8 mouse cellular contexts compared by ENCODE assay signal in the genomic region with DNA sequence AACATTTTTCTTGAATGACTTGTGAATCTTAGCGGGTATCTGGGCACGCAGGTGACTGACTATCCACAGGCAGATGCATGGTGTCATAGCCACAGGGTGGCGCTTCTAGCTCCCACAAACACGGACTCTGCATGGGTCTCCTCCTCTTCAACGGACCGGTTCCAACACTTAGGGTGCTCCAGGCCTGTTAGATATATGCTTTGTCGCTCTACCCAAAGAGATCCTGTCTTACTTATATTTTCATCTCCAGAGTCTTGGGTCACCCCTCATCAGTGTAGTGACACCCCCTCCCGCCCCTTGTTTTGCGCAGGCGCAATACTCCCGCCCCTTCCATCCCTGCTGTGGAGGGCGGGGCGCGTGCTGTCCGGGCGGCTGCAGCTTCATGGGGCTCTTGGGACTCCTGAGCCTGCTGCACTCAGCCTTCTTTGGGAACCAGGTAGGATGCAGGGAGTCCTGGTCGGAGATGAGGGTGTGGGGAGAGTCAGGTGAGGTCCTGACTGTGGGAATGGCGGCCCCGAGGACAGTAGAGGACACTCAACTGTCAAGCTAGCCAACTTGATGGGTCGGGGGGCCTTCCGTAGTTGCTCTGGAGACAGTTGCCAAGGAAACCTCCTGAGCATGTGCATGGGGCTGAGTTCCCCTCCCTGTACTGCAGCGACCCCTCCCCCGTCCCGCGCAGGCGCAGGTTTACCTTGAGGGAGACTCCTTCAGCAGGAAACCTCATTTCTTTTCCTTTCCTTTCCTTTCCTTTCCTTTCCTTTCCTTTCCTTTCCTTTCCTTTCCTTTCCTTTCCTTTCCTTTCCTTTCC. TPM values are rescaled to one million over a fixed set of nuclear protein-coding genes. Genes with fewer than 3 reads are reported as not detected.
DNase-seq lines count a peak whose midpoint lies in the region; ATAC-seq and TF ChIP-seq lines count a peak whose summit lies in the region.

Gene Apc2 (plus strand): TSS at position 360 of the 808 bp plus-strand sequence.

- H3K4me1 ChIP-seq in G1E (ENCODE audit: insufficient read depth, low read depth, low read length): peaks cover 52% of the 10 kb centered on the region
- peaks cover 29% of the 10 kb centered on the region for H3K4me1 ChIP-seq in cerebellum, adult 2 months (ENCODE audit: control insufficient read depth, insufficient read depth, low read length)
- peaks cover 38% of the 10 kb centered on the region for H3K4me1 ChIP-seq in forebrain, postnatal 0 days (ENCODE audit: insufficient read depth)
- peaks cover 3% of the 10 kb centered on the region; the same call in 1 of the 2 replicates for H3K4me1 ChIP-seq in lung, adult 2 months (ENCODE audit: control insufficient read depth, insufficient read depth, low read length)

- WGBS in cerebellum, adult 2 months: 1% methylated on average over 26 of the region's 26 CpGs
- under 1% methylated on average over 26 of the region's 26 CpGs for WGBS in forebrain, postnatal 0 days
- 2% methylated on average over 26 of the region's 26 CpGs for WGBS in lung, adult 2 months

- H3K4me2 ChIP-seq in forebrain, postnatal 0 days (ENCODE audit: low read depth): peak within 1 kb of the TSS; percentile 78

- ATAC-seq in G1E (ENCODE audit: extremely low read depth, insufficient number of reproducible peaks, low FRiP score, poor library complexity, severe bottlenecking): 0 out of 2 replicates have a peak, but pooled peaks have one; percentile 30
- peak; percentile 61 for ATAC-seq in forebrain, postnatal 0 days
- peak; percentile 39; the same call in 1 of the 2 replicates for ATAC-seq in neutrophil, adult 5-6 weeks (ENCODE audit: extremely low read depth, insufficient number of reproducible peaks, low FRiP score, poor library complexity, severe bottlenecking)

- peak within 1 kb of the TSS; percentile 73 for H3K9ac ChIP-seq in forebrain, postnatal 0 days

- peaks cover 44% of the 10 kb centered on the region for H3K27me3 ChIP-seq in G1E (ENCODE audit: insufficient read depth, low read length)
- no peaks in the 10 kb centered on the region for H3K27me3 ChIP-seq in cerebellum, adult 2 months (ENCODE audit: control insufficient read depth, insufficient read depth, low read length)
- no peaks in the 10 kb centered on the region for H3K27me3 ChIP-seq in forebrain, postnatal 0 days (ENCODE audit: insufficient read depth, low read length)

- H3K36me3 ChIP-seq in G1E (replicated peaks): peaks cover 31% of the 10 kb centered on the region
- H3K36me3 ChIP-seq in forebrain, postnatal 0 days (ENCODE audit: insufficient read depth): peaks cover 15% of the 10 kb centered on the region

- DNase-seq in G1E (ENCODE audit: low spot score): peak; percentile 64
- DNase-seq in cerebellum, adult 2 months: peak; percentile 83 to 89
- DNase-seq in forebrain, postnatal 0 days: peak; percentile 94
- DNase-seq in heart, postnatal 4 days: peak; percentile 73
- DNase-seq in layer of hippocampus, adult 2 months (ENCODE audit: low spot score in 2 of 2): peak; percentile 75 to 83
- peak; percentile 74 for DNase-seq in lung, adult 2 months
- peak; percentile 57 for DNase-seq in testis, postnatal 14 days (ENCODE audit: low spot score)

- no peaks in the 10 kb centered on the region for H3K9me3 ChIP-seq in G1E (replicated peaks)
- no peaks in the 10 kb centered on the region for H3K9me3 ChIP-seq in forebrain, postnatal 0 days (ENCODE audit: low read length)

- TF ChIP-seq POLR2A in cerebellum, adult 2 months (IDR thresholded peaks at IDR 0.05; ENCODE audit: borderline replicate concordance, insufficient read depth, low read length): peak; percentile 69; the same call in 1 of the 2 replicates
- no peak for TF ChIP-seq POLR2A in lung, adult 2 months (IDR thresholded peaks at IDR 0.05; ENCODE audit: borderline replicate concordance, extremely low read depth, low read depth, low read length)

- peak within 1 kb of the TSS; percentile 83; the same call in 1 of the 2 replicates for H3K4me3 ChIP-seq in G1E (ENCODE audit: low read depth, low read length)
- H3K4me3 ChIP-seq in cerebellum, adult 2 months (replicated peaks; ENCODE audit: insufficient read depth, low read depth, low read length): peak within 1 kb of the TSS; percentile 80
- peak within 1 kb of the TSS; percentile 47 for H3K4me3 ChIP-seq in forebrain, postnatal 0 days (ENCODE audit: low read depth, low read length)
- peak within 1 kb of the TSS; percentile 75 for H3K4me3 ChIP-seq in layer of hippocampus, adult 2 months
- H3K4me3 ChIP-seq in lung, adult 2 months (replicated peaks; ENCODE audit: extremely low read depth, low read depth, low read length): peak within 1 kb of the TSS; percentile 50

- TF ChIP-seq CTCF in G1E (IDR thresholded peaks at IDR 0.05; ENCODE audit: low read depth, low read length): peak; percentile 42
- peak; percentile 80 for TF ChIP-seq CTCF in cerebellum, adult 2 months (IDR thresholded peaks at IDR 0.05; ENCODE audit: borderline replicate concordance, insufficient read depth, low read depth, low read length)
- TF ChIP-seq CTCF in forebrain, postnatal 0 days (IDR thresholded peaks at IDR 0.05; ENCODE audit: low read depth): peak; percentile 75
- TF ChIP-seq CTCF in layer of hippocampus, adult 2 months (conservative IDR thresholded peaks at IDR 0.05): peak; percentile 87
- TF ChIP-seq CTCF in lung, adult 2 months (IDR thresholded peaks at IDR 0.05; ENCODE audit: insufficient read depth, low read length): peak; percentile 79

- peak within 1 kb of the TSS; percentile 87 for H3K27ac ChIP-seq in cerebellum, adult 2 months (ENCODE audit: insufficient read depth, low read length)
- peak within 1 kb of the TSS; percentile 99 for H3K27ac ChIP-seq in forebrain, postnatal 0 days (ENCODE audit: low read depth, low read length)
- H3K27ac ChIP-seq in layer of hippocampus, adult 2 months: peak within 1 kb of the TSS; percentile 87

RNA-seq across cellular contexts. Expression of gene Apc2, which starts in this region (rescaled TPM):
- total RNA-seq in G1E (2014; fragmentation: Nextera tagmentation) (0.10 and 0.23 TPM in 2 replicates), G1E (2017) (0.06 and 0.11 TPM in 2 replicates)
- polyA plus RNA-seq in G1E (2012): 0.02 and 0.04 TPM in 2 replicates
- 67.1 and 69.1 TPM in 2 replicates for polyA plus RNA-seq in cerebellum, adult 2 months (2012; rRNA removed)
- total RNA-seq in forebrain, postnatal 0 days (2014; rRNA removed): 309 and 328 TPM in 2 replicates
- 85.3 and 112 TPM in 2 replicates for polyA plus RNA-seq in forebrain, postnatal 0 days (2015; fragmentation: Nextera tagmentation; extraction: Ambion mirVana)
- 1 to 10 TPM; 6.0 to 6.2 TPM for total RNA-seq in heart, postnatal 4 days (2021)
- total RNA-seq in layer of hippocampus, adult 2 months (2021): 100 to 1,000 TPM in 1 of 2 experiments, 10 to 100 TPM in 1; 98.3 to 110 TPM
- 3.8 and 4.1 TPM in 2 replicates for polyA plus RNA-seq in lung, adult 2 months (2012; rRNA removed)
- 0.23 and 0.37 TPM in 2 replicates for total RNA-seq in neutrophil, adult 5-6 weeks (2017)

Comparison
In these comparisons a context has a peak if more than half of its experiments do, and no peak if none do; other contexts are left out.
1. Peak in every context shown above with its lines: DNase-seq, ATAC-seq, H3K4me3 ChIP-seq and H3K27ac ChIP-seq.
2. RNA of gene Apc2 (total RNA-seq): 309 to 328 TPM in forebrain, postnatal 0 days and 98.3 to 110 TPM in layer of hippocampus, adult 2 months; 6.0 to 6.2 TPM in heart, postnatal 4 days, 0.23 to 0.37 TPM in neutrophil, adult 5-6 weeks and 0.06 to 0.23 TPM in G1E; every median in the first group is over 10 times any median in the second.
3. RNA of gene Apc2 (polyA plus RNA-seq): 85.3 to 112 TPM in forebrain, postnatal 0 days and 67.1 to 69.1 TPM in cerebellum, adult 2 months; 3.8 to 4.1 TPM in lung, adult 2 months and 0.02 to 0.04 TPM in G1E; every median in the first group is over 10 times any median in the second.
4. Peak in DNase-seq, ATAC-seq and H3K4me3 ChIP-seq in G1E; RNA of the gene not detected or under 1 TPM.
5. Peak in ATAC-seq in neutrophil, adult 5-6 weeks; RNA of the gene not detected or under 1 TPM.